Mouse (Mus musculus) thymus, adult 2 months (tissue): ENCODE measurements around the gene Tbc1d10c.

ENCODE experiments used
- CTCF ChIP-seq: fragments of 200-500 bp; IDR thresholded peaks from 2 replicates; pipeline ENCODE4 v1.5.1; 2012; ENCODE audit warnings: mild to moderate bottlenecking, control low read depth, low read length, moderate library complexity, borderline replicate concordance; ENCODE audit not compliant: control insufficient read depth, poor library complexity, insufficient read depth; ENCODE audit errors: extremely low read depth
- POLR2A ChIP-seq: fragments of 200-500 bp; IDR thresholded peaks from 2 replicates; pipeline ENCODE4 v1.6.1; 2012; ENCODE audit warnings: mild to moderate bottlenecking, low read length, control low read depth, moderate library complexity; ENCODE audit not compliant: control insufficient read depth, poor library complexity, insufficient read depth; ENCODE audit errors: extremely low read depth

- TF ChIP-seq POLR2A (no peak), CTCF (no peak)
Observed at GRCm38 (mm10) chr19:4196048-4196447, 5.0 kb upstream of the Tbc1d10c start.
